Mouse (Mus musculus) lung, postnatal 0 days (tissue): Measurements from ENCODE around the gene Cacna1a. TPM values are rescaled to one million over a fixed set of nuclear protein-coding genes. Genes with fewer than 3 reads are reported as not detected.

ENCODE experiments used
- ATAC-seq: fragments of 200-750 bp; cut with Nextera tagmentation; 2 replicates; pipeline ENCODE4 v1.8.0; 2017; ENCODE audit warnings: moderate library complexity
- DNase-seq: peaks from one replicate; pipeline ENCODE4 v3.0.0-alpha.2; 2016; ENCODE audit warnings: low spot score
- H3K27ac ChIP-seq: fragments of 300-500 bp; sonication (generic); 2 replicates; pipeline ENCODE4 v1.5.1; 2014; ENCODE audit warnings: antibody characterized with exemption, mild to moderate bottlenecking, low read length, mixed read lengths
- H3K27me3 ChIP-seq: fragments of 300-500 bp; sonication (generic); replicated peaks from 2 replicates; pipeline ENCODE4 v1.6.1; 2014; ENCODE audit warnings: low read length, mixed read lengths; ENCODE audit not compliant: insufficient read depth
- H3K36me3 ChIP-seq: fragments of 300-500 bp; sonication (generic); 2 replicates; pipeline ENCODE4 v1.6.1; 2014; ENCODE audit warnings: low read length, mixed read lengths; ENCODE audit not compliant: insufficient read depth
- H3K4me1 ChIP-seq: fragments of 300-500 bp; sonication (generic); 2 replicates; pipeline ENCODE4 v1.6.1; 2014; ENCODE audit warnings: antibody characterized with exemption, low read depth, low read length, mixed read lengths; ENCODE audit not compliant: insufficient read depth
- H3K4me2 ChIP-seq: fragments of 300-500 bp; sonication (generic); replicated peaks from 2 replicates; pipeline ENCODE4 v1.6.1; 2014; ENCODE audit warnings: low read depth, mild to moderate bottlenecking, low read length, moderate library complexity, mixed read lengths
- H3K4me3 ChIP-seq: fragments of 300-500 bp; sonication (generic); 2 replicates; pipeline ENCODE4 v1.5.1; 2014; ENCODE audit warnings: low read depth, low read length
- H3K9ac ChIP-seq: fragments of 300-500 bp; sonication (generic); replicated peaks from 2 replicates; pipeline ENCODE4 v1.6.1; 2014; ENCODE audit warnings: low read depth, mild to moderate bottlenecking
- H3K9me3 ChIP-seq: fragments of 300-500 bp; sonication (generic); 2 replicates; pipeline ENCODE4 v1.6.1; 2016; ENCODE audit warnings: low read length, mixed read lengths
- CTCF ChIP-seq: IDR thresholded peaks from 2 replicates; pipeline ENCODE4 v1.5.1; 2016; ENCODE audit warnings: antibody characterized with exemption, mild to moderate bottlenecking
- EP300 ChIP-seq: IDR thresholded peaks from 2 replicates; pipeline ENCODE4 v1.6.1; 2016; ENCODE audit warnings: antibody characterized with exemption, mild to moderate bottlenecking, control low read depth
- WGBS: fragments of 180-500 bp; shearing (Covaris S2); extraction: QIAGEN DNeasy Blood & Tissue Kit; methylation state at CpG from one replicate; pipeline ENCODE4 v1.1.7; 2014; 5-methylcytosine and 5-hydroxymethylcytosine counted together
- polyA plus RNA-seq: library from polyadenylated mRNA; unstranded; fragments of >200 nt; fragmentation: Nextera tagmentation; extraction: Ambion mirVana; gene quantifications from 2 replicates; pipeline ENCODE4 v1.2.1, GENCODE M21; 2015

Gene Cacna1a
- polyA plus RNA-seq, 1 experiment from 2014 or later, result 3.3 TPM

- DNase-seq (no peak), ATAC-seq (no peak)
- no peak for TF ChIP-seq EP300
- Histone ChIP-seq H3K4me1 (no peaks in the 10 kb centered on the region), H3K27ac (no peak overlapping the region), H3K9me3 (no peaks in the 10 kb centered on the region), H3K36me3 (no peaks in the 10 kb centered on the region), H3K4me3 (no peak overlapping the region), H3K27me3 (no peaks in the 10 kb centered on the region), H3K9ac (no peak overlapping the region), H3K4me2 (no peak overlapping the region)
- WGBS, result 88% methylated on average over 5 of the region's 5 CpGs
Measured at GRCm38 (mm10) chr8:84391611-84392010, 3.4 kb downstream of the Cacna1a start.

DNA sequence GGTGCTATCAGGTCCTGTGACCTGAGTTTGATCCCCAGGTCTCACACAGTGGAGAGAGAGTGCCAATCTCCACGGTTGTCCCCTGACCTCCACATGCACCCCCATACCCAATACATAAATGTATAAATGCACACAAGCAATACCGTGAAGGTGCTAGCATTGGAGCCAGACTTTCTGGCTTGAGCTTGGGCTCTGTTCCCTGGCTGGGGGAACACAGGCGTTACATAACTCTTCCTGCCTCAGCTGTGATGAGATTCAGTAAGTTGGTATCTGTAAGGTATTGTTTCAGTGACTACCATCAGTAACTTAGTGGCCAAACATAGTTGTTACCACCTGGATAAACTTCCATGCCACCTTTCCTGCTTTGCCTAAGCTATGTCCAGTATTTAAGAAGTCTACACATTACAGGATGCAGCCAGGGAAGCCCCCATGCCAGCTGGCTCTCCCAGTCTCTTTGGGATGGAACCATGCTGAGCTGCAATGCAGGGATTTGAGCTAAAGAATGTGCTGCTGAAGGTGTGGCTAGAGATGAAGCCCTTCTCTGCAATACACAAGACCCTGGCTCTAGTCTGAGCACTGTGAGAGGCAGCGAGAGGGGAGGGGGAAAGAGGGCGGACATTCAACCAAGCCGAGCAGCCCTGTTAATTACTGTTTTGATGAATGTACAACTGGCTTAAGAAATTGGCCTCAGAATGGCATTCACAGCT lies 7.7 kb downstream of the Cacna1a start:
- Histone ChIP-seq H3K4me3 (no peak overlapping the region), H3K4me1 (no peaks in the 10 kb centered on the region), H3K4me2 (no peak overlapping the region), H3K27me3 (no peaks in the 10 kb centered on the region), H3K27ac (no peak overlapping the region), H3K36me3 (no peaks in the 10 kb centered on the region), H3K9me3 (no peaks in the 10 kb centered on the region), H3K9ac (no peak overlapping the region)
- ATAC-seq (no peak), DNase-seq (no peak)
- TF ChIP-seq CTCF, result no peak
- WGBS, result 61% methylated on average over 6 of the region's 6 CpGs

DNA sequence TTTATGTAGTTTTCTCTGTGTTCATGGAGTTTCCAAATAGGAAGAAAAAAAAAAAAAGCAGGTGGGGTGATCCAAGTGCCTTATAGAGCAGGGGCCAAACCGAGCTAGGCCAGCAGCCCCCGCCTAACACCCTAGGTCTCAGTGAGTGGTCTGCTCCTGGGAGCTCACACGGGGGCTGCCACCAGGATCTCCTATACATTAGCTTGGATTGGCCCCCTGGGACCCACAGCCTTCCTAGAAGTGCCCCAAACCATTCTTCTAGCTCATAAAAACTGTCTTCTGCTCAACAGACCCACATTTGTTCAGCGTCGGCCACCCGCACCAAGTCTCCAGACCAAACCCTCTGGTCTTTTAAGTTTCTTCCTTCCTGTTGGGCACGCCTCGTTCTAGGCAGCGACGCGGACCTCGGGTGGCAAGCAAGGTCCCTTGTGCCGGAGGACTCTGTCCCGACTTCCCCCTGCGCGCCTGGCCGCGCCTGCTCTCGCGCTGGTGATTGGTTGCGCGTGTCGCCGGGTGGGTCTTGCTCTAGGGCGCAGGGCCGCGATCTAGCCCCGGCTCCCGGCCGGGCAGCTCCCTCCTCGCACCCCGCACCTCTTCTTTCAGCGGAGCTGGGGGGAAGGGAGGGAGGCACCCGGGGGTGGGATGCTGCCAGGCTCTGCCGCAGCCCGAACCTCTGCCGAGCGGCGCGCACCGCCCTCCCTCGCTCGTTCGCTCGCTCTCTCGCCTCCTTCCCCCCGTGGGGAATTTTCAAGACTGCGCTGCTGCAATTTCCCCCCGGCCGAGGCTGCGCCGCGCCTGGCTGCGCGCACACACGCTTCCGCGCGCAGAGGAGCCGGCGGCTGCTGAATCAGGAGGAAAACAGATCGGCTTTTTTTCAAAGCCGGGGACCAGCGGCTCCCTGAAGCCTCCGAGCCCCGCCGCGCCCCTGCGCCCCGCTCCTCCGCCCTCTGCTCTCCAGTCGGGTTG lies 25.9 kb downstream of the Cacna1a start:
- WGBS, result 4% methylated on average over 62 of the region's 72 CpGs

GRCm38 (mm10) chr8:84414918-84415317 lies 26.7 kb downstream of the Cacna1a start:
- H3K4me2 ChIP-seq, result peak overlapping the region; percentile 94
- H3K4me1 ChIP-seq, result no peaks in the 10 kb centered on the region
- H3K9me3 ChIP-seq, result no peaks in the 10 kb centered on the region
- no peak for ATAC-seq
- no peaks in the 10 kb centered on the region for H3K36me3 ChIP-seq
- H3K9ac ChIP-seq, result no peak overlapping the region
- under 1% methylated on average over 18 of the region's 20 CpGs for WGBS
- DNase-seq, result no peak
- H3K27me3 ChIP-seq, result peaks cover 34% of the 10 kb centered on the region
- no peak overlapping the region for H3K27ac ChIP-seq
- TF ChIP-seq CTCF (no peak), EP300 (no peak)
- peak overlapping the region; percentile 55 for H3K4me3 ChIP-seq

More for the DNA sequence above, 25.9 kb downstream of the Cacna1a start:
- ATAC-seq (peak; percentile 53), DNase-seq (peak; percentile 21)
- Histone ChIP-seq H3K9ac (no peak overlapping the region), H3K27me3 (peaks cover 34% of the 10 kb centered on the region), H3K4me3 (peak overlapping the region; percentile 55), H3K4me2 (peak overlapping the region; percentile 94), H3K9me3 (no peaks in the 10 kb centered on the region), H3K4me1 (no peaks in the 10 kb centered on the region), H3K27ac (no peak overlapping the region), H3K36me3 (no peaks in the 10 kb centered on the region)
- TF ChIP-seq EP300 (no peak), CTCF (no peak)

DNA sequence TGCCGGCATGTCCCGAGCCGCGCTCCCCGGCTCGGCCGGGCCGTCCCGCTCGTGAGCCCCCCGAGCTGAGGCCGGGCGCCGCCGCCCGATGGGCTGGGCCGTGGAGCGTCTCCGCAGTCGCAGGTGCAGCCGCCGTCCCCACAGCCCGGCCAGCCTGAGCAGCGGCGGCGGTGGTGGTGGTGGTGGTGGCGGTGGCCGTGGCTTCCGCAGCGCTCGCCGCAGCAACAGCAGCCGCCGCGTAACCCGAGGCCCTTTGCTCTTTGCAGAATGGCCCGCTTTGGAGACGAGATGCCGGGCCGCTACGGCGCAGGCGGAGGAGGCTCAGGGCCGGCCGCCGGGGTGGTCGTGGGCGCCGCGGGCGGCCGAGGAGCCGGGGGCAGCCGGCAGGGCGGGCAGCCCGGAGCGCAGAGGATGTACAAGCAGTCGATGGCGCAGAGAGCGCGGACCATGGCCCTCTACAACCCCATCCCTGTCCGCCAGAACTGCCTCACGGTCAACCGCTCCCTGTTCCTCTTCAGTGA lies 27.2 kb downstream of the Cacna1a start:
- Histone ChIP-seq H3K9ac (no peak overlapping the region), H3K4me3 (peak overlapping the region; percentile 55), H3K4me2 (peak overlapping the region; percentile 94), H3K27ac (no peak overlapping the region), H3K4me1 (no peaks in the 10 kb centered on the region), H3K36me3 (no peaks in the 10 kb centered on the region), H3K9me3 (no peaks in the 10 kb centered on the region), H3K27me3 (peaks cover 34% of the 10 kb centered on the region)
- ATAC-seq (no peak), DNase-seq (peak; percentile 5)
- TF ChIP-seq EP300, result no peak
- no peak for TF ChIP-seq CTCF
- under 1% methylated on average over 31 of the region's 64 CpGs for WGBS

- Histone ChIP-seq H3K27ac (no peak overlapping the region), H3K4me1 (no peaks in the 10 kb centered on the region), H3K27me3 (peaks cover 34% of the 10 kb centered on the region), H3K9me3 (no peaks in the 10 kb centered on the region), H3K4me2 (no peak overlapping the region), H3K9ac (no peak overlapping the region), H3K36me3 (no peaks in the 10 kb centered on the region), H3K4me3 (no peak overlapping the region)
- DNase-seq (no peak), ATAC-seq (no peak)
- 26% methylated on average over 14 of the region's 14 CpGs for WGBS
- no peak for TF ChIP-seq CTCF
- TF ChIP-seq EP300, result no peak
Measured at GRCm38 (mm10) chr8:84416041-84416440, 27.8 kb downstream of the Cacna1a start.
